Mouse (Mus musculus) limb, embryonic 14.5 days (tissue): ENCODE measurements at regions not wholly inside any gene's neighbourhood (a gene's known extent, or its start where the extent isn't known, plus 50 kb on each side); places are given as distances from the start of the nearest gene placed in this dataset.

Experiments used
- ATAC-seq: fragments of 200-750 bp; cut with Nextera tagmentation; 2 replicates; pipeline ENCODE4 v1.8.0; 2017; ENCODE audit warnings: low read depth, moderate number of reproducible peaks, moderate TSS enrichment; ENCODE audit not compliant: low FRiP score
- DNase-seq: peaks from one replicate; pipeline ENCODE4 v3.0.0-alpha.2; 2015; ENCODE audit warnings: low spot score
- H3K27ac ChIP-seq: fragments of 300-500 bp; sonication (generic); replicated peaks from 2 replicates; pipeline ENCODE4 v1.5.1; 2014; ENCODE audit warnings: low read depth, mild to moderate bottlenecking, low read length, moderate library complexity, mixed read lengths
- H3K27me3 ChIP-seq: fragments of 300-500 bp; sonication (generic); 2 replicates; pipeline ENCODE4 v1.6.1; 2014; ENCODE audit warnings: low read length, mixed read lengths; ENCODE audit not compliant: control insufficient read depth, insufficient read depth
- H3K36me3 ChIP-seq: fragments of 300-500 bp; sonication (generic); 2 replicates; pipeline ENCODE4 v1.6.1; 2014; ENCODE audit warnings: mild to moderate bottlenecking, low read length, moderate library complexity, mixed read lengths; ENCODE audit not compliant: control insufficient read depth, insufficient read depth
- H3K4me1 ChIP-seq: fragments of 300-500 bp; sonication (generic); 2 replicates; pipeline ENCODE4 v1.6.1; 2014; ENCODE audit warnings: antibody characterized with exemption, low read length, mixed read lengths; ENCODE audit not compliant: control insufficient read depth, insufficient read depth
- H3K4me2 ChIP-seq: fragments of 300-500 bp; sonication (generic); replicated peaks from 2 replicates; pipeline ENCODE4 v1.6.1; 2014; ENCODE audit warnings: low read depth, mild to moderate bottlenecking, low read length, moderate library complexity; ENCODE audit not compliant: severe bottlenecking
- H3K4me3 ChIP-seq: fragments of 300-500 bp; sonication (generic); replicated peaks from 2 replicates; pipeline ENCODE4 v1.5.1; 2014; ENCODE audit warnings: low read length
- H3K9ac ChIP-seq: fragments of 300-500 bp; sonication (generic); 2 replicates; pipeline ENCODE4 v1.6.1; 2014; ENCODE audit warnings: mild to moderate bottlenecking, low read depth, low read length, moderate library complexity; ENCODE audit not compliant: severe bottlenecking
- H3K9me3 ChIP-seq: fragments of 300-500 bp; sonication (generic); 2 replicates; pipeline ENCODE4 v1.6.1; 2016; ENCODE audit warnings: low read length; ENCODE audit not compliant: control insufficient read depth
- POLR2A ChIP-seq: fragments of 200-500 bp; IDR thresholded peaks from 2 replicates; pipeline ENCODE4 v1.8.0; 2012; ENCODE audit warnings: inconsistent platforms, mild to moderate bottlenecking, moderate library complexity, borderline replicate concordance; ENCODE audit not compliant: insufficient read depth, insufficient read length; ENCODE audit errors: extremely low read depth
- WGBS: fragments of 180-500 bp; shearing (Covaris S2); extraction: QIAGEN DNeasy Blood & Tissue Kit; methylation state at CpG from one replicate; pipeline ENCODE4 v1.1.7; 2014; 5-methylcytosine and 5-hydroxymethylcytosine counted together

DNA sequence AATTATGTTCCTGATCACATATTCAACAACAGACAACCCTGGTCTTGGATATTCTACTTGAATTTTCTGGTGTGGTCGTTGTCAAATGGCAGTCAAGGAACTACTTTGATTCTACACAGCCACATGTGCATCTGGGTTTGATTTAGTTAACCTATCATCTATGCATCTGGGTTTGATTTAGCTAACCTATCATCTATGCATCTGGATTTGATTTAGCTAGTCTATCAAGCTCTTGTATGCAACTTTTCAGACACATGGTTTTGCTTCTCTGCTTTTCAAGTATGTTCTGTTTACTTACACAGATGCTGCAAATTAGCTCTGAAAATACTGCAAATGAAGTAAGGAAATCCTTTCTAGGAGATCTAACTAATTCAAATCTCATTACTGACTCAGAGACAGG is 117.4 kb upstream of the Otud4 start:
- H3K27me3 ChIP-seq: no peaks in the 10 kb centered on the region
- WGBS: 26% methylated on average over 1 of the region's 1 CpGs
- no peak overlapping the region for H3K27ac ChIP-seq
- no peaks in the 10 kb centered on the region for H3K36me3 ChIP-seq
- no peak for TF ChIP-seq POLR2A
- H3K9ac ChIP-seq: no peak overlapping the region
- H3K4me2 ChIP-seq: peak overlapping the region; percentile 6; the same call in 1 of the 2 replicates
- DNase-seq (peak; percentile 95), ATAC-seq (0 out of 2 replicates have a peak, but pooled peaks have one; percentile 37)
- H3K4me1 ChIP-seq: no peaks in the 10 kb centered on the region
- no peak overlapping the region for H3K4me3 ChIP-seq
- H3K9me3 ChIP-seq: no peaks in the 10 kb centered on the region

DNA sequence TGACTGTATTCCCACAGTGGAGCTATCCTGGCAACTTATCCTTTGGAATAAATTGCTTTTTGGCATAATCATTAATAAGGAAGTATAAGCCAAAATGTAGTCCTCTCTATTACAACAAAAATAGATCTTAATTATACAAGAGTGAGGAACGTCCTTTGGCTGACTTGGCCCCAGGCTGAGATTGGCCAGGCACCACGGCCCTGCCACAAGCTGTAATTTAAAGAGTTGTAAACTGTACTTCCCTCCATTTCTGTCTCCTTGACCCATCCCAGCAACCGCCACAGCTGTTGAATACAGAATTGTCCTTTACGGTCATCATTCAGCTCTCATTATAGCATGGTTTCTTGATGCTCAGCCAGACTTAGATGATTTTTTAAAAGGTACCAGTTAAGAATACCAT is 119.6 kb upstream of the Smad1 start:
- Histone ChIP-seq H3K4me3 (no peak overlapping the region), H3K9me3 (no peaks in the 10 kb centered on the region), H3K4me1 (no peaks in the 10 kb centered on the region), H3K9ac (no peak overlapping the region), H3K27ac (no peak overlapping the region), H3K27me3 (no peaks in the 10 kb centered on the region), H3K4me2 (no peak overlapping the region), H3K36me3 (no peaks in the 10 kb centered on the region)
- TF ChIP-seq POLR2A: no peak
- WGBS: 53% methylated on average over 4 of the region's 4 CpGs
- ATAC-seq (no peak), DNase-seq (no peak)

DNA sequence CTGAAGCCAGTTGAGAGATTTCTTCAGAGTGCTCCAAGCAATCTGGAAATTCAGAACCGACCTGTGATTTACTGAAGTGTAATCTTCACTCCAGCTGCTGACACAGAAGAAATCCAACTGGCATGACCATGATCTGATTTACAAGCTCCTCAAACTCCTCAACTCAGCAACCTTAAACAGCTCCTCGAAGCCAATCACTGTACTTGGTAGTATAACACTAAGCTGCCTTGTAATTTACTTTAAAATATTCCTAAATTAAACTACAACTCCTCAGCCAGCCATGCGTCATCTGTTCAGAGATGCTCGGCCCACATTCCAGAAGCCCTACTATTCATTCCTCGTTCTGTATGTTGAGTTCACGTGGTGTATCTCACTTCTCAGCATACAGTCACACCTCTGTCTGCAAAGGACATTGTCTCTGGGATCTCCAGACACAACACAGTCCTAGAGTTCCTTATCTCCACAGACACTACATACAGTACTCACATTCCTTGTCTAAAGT is 116.0 kb upstream of the Smad1 start:
- TF ChIP-seq POLR2A: no peak
- Histone ChIP-seq H3K4me3 (no peak overlapping the region), H3K27ac (no peak overlapping the region), H3K4me2 (no peak overlapping the region), H3K4me1 (no peaks in the 10 kb centered on the region), H3K9ac (no peak overlapping the region), H3K36me3 (no peaks in the 10 kb centered on the region), H3K27me3 (no peaks in the 10 kb centered on the region), H3K9me3 (peaks cover 3% of the 10 kb centered on the region; the same call in 1 of the 2 replicates)
- 66% methylated on average over 6 of the region's 6 CpGs for WGBS
- DNase-seq (no peak), ATAC-seq (no peak)

- no peak for DNase-seq
- no peak for TF ChIP-seq POLR2A
- Histone ChIP-seq H3K27me3 (no peaks in the 10 kb centered on the region), H3K9me3 (peaks cover 3% of the 10 kb centered on the region; the same call in 1 of the 2 replicates), H3K4me2 (no peak overlapping the region), H3K4me3 (no peak overlapping the region), H3K9ac (no peak overlapping the region), H3K36me3 (no peaks in the 10 kb centered on the region), H3K4me1 (no peaks in the 10 kb centered on the region), H3K27ac (no peak overlapping the region)
- WGBS: 53% methylated on average over 4 of the region's 4 CpGs
- ATAC-seq: no peak
Observed at GRCm38 (mm10) chr8:79514655-79515278, 115.4 kb upstream of the Smad1 start.

- Histone ChIP-seq H3K9me3 (peaks cover 3% of the 10 kb centered on the region; the same call in 1 of the 2 replicates), H3K4me3 (no peak overlapping the region), H3K4me1 (no peaks in the 10 kb centered on the region), H3K4me2 (no peak overlapping the region), H3K27ac (no peak overlapping the region), H3K27me3 (no peaks in the 10 kb centered on the region), H3K9ac (no peak overlapping the region), H3K36me3 (no peaks in the 10 kb centered on the region)
- DNase-seq: no peak
- no peak for ATAC-seq
- no peak for TF ChIP-seq POLR2A
- WGBS: 89% methylated on average over 3 of the region's 3 CpGs
Observed at GRCm38 (mm10) chr8:79508597-79508996, 109.3 kb upstream of the Smad1 start.
